Mouse (Mus musculus): ENCODE results near the gene Gm14327. TPM values are rescaled to one million over a fixed set of nuclear protein-coding genes. Genes with fewer than 3 reads are reported as not detected.

The Gm14327 gene
- 1 to 10 TPM in 1 of 2 experiments, under 1 TPM in 1; 0.99 to 1.4 TPM for total RNA-seq (2023)

DNA sequence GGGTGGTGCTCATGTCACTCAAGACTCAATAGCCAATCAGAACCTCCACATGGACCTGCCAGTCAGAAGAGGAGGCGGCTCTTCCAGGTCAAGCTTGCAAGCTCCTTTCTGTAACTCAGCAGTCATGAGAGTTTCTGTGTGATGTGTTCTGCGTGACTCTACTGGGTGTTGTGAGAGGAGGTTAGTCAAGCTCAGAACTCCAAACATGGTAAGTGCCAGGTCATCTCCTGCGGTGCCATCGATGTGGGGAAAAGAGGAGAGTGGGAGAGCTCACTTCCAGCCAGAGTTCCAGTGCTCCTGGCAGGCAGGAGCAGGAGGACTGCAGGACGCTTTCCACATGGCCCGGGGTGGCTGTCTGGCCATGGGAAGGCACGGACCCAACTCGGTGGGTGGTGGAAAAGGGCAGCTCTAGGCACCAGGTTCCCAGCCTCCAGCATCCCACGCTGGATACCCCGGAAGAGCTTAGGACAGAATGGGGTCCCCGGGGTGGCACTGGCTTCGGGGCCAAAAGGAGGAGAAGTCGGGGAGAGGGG lies at the start of gene Gm14327:
TSS of gene Gm14327 (plus strand) at position 51 of the 533 bp plus-strand sequence.

GRCm38 (mm10) chr2:177925563-177926103 lies 28.7 kb downstream of the Gm14327 start, which contains the start of gene Zfp972:
TSS of gene Zfp972 (minus strand) at chr2:177925613.

Other genes starting within 250 kb of the Gm14327 start
- gene Gm14322, start 137.8 kb upstream of the Gm14327 start, total RNA-seq (2023), result 1 to 10 TPM; 3.5 to 3.8 TPM
- 10 to 100 TPM; 14.3 TPM for gene Gm14325, start 56.8 kb upstream of the Gm14327 start, total RNA-seq (2023)
- not detected for gene Zfp972, start 28.5 kb downstream of the Gm14327 start, total RNA-seq (2023)
- 10 to 100 TPM in 1 of 2 experiments, 1 to 10 TPM in 1; 9.8 to 10.3 TPM for gene Gm14326, start 60.2 kb downstream of the Gm14327 start, total RNA-seq (2023)
- gene Zfp971, start 126.2 kb downstream of the Gm14327 start, total RNA-seq (2023), result 10 to 100 TPM; 14.6 to 15.8 TPM
- gene Zfp931, start 181.4 kb downstream of the Gm14327 start, total RNA-seq (2023), result 10 to 100 TPM; 13.8 to 17.2 TPM
- under 1 TPM in 1 of 2 experiments, not detected in 1; 0.26 TPM for gene Phactr3, start 221.9 kb downstream of the Gm14327 start, total RNA-seq (2023)